Mouse (Mus musculus): Measurements from ENCODE around the gene C1qtnf2. TPM values are rescaled to one million over a fixed set of nuclear protein-coding genes. Genes with fewer than 3 reads are reported as not detected.

The C1qtnf2 gene
- total and polyA plus RNA-seq, 3 experiments: not detected

DNA sequence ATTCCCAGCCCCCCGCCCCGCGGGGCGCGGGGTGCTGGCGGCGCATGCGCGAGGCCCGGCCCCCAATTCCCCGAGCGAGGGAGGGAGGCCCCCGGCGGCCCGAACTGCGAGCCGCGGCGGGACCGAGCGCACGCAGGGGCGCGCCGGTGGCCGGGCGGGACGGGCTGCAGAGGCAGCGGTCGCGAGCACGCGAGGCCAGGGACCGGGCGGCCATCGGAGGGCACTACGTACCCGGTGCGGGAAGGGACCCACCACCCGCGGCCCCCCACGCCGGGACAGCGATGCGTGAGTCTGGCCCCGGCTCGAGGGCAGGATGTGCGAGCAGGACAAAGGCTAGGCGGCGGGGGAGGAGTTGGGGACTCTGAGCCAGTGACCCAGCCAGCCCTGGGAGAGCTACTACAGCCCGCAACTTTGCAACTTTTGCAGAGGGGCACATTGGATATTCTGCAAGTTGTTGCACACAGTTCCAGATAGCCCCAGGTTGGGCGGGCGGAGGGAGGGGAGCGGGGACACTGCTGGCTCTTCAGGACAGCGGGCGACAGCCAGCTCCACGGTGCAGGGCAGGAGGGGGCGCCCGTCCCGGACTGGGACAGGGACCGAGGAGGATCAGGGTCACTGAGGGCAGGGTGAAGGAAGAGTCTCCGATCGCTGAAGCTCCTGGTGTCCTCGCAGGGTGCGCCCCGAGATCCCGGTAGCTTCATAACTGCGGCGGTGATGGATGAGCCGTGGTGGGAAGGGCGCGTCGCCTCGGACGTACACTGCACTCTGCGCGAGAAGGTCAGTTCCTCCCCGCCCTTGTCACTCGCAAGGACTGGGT, 54.8 kb downstream of the C1qtnf2 start, which contains the start of gene Ccnjl:
Ccnjl (plus strand) TSS at position 102 of the 817 bp plus-strand sequence.
- TF ChIP-seq HCFC1 (IDR thresholded peaks at IDR 0.05; ENCODE audit: low read depth, low read length) (no peak), E2F4 (IDR thresholded peaks at IDR 0.05; ENCODE audit: borderline replicate concordance, low read depth, low read length) (no peak), RAD21 (IDR thresholded peaks at IDR 0.05; ENCODE audit: low read depth, low read length) (no peak), MAFK (IDR thresholded peaks at IDR 0.05; ENCODE audit: borderline replicate concordance, low read depth, low read length) (no peak), ZKSCAN1 (IDR thresholded peaks at IDR 0.05; ENCODE audit: low read depth, low read length) (no peak), MAZ (IDR thresholded peaks at IDR 0.05; ENCODE audit: low read depth, low read length) (no peak), ZC3H11A (IDR thresholded peaks at IDR 0.05; ENCODE audit: low read depth, low read length) (no peak), KAT2A (conservative IDR thresholded peaks at IDR 0.05; ENCODE audit: low read depth, low read length) (no peak), RCOR1 (IDR thresholded peaks at IDR 0.05; ENCODE audit: low read depth, low read length) (no peak), NRF1 (IDR thresholded peaks at IDR 0.05; ENCODE audit: insufficient read depth, low read depth, low read length, poor library complexity, severe bottlenecking) (no peak), POLR2AphosphoS5 (IDR thresholded peaks at IDR 0.05; ENCODE audit: borderline replicate concordance, low read depth, low read length) (no peak), MEF2A (IDR thresholded peaks at IDR 0.05; ENCODE audit: extremely low read depth, insufficient replicate concordance, low read depth, low read length, poor library complexity, severe bottlenecking) (no peak)
- peaks cover 0 to 3% of the 10 kb centered on the region in 2 experiments; a peak in 1 of 4 replicates for H3K27me3 ChIP-seq (ENCODE audit: control insufficient read depth in 1 of 2, insufficient read depth in 2 of 2, low read length in 2 of 2)
- no peaks in the 10 kb centered on the region for H3K79me2 ChIP-seq (ENCODE audit: control insufficient read depth, insufficient read depth, low read length, poor library complexity)
- no peak within 1 kb of the TSS for H3K9ac ChIP-seq (ENCODE audit: control insufficient read depth, low read depth, low read length, poor library complexity, severe bottlenecking)
- no peaks in the 10 kb centered on the region for H3K9me3 ChIP-seq (replicated peaks; ENCODE audit: insufficient read depth, low read length)
- DNase-seq (ENCODE audit: low read depth, low spot score): no peak
- H3K27ac ChIP-seq (ENCODE audit: control insufficient read depth, low read depth, low read length): no peak within 1 kb of the TSS
- H3K36me3 ChIP-seq (ENCODE audit: control insufficient read depth in 1 of 2, insufficient read depth in 2 of 2, low read length in 2 of 2): no peaks in the 10 kb centered on the region
- no peaks in the 10 kb centered on the region for H3K4me1 ChIP-seq (ENCODE audit: control insufficient read depth in 1 of 2, insufficient read depth in 2 of 2, low read length in 2 of 2)
- no peak within 1 kb of the TSS for H3K4me3 ChIP-seq (ENCODE audit: control insufficient read depth in 1 of 2, insufficient read depth in 1 of 2, low read depth in 2 of 2, low read length in 2 of 2)

DNA sequence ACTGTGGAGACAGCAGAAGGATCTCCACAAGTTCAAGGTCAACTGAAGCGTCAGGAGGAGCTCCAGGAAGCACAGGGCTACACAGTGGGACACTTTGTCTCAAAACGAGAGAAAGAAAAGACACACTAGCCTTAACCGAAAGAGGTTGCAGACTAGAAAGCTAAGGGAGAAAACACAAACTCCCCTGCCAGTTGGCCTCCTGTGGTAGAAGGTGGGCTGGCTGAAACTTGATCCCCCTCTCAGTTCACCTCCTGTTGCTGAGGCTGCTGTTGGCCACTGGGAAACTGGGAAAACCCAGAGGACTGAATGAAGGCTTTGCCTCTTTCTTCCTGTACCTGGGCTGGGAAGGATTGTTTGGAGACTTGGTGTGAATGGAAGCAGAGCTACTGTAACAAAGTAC, 56.0 kb downstream of the C1qtnf2 start:
- H3K4me1 ChIP-seq (ENCODE audit: control insufficient read depth in 1 of 2, insufficient read depth in 2 of 2, low read length in 2 of 2): no peaks in the 10 kb centered on the region
- no peak for TF ChIP-seq JUND (IDR thresholded peaks at IDR 0.05; ENCODE audit: low read depth, low read length)
- no peak overlapping the region for H3K4me3 ChIP-seq (ENCODE audit: control insufficient read depth in 1 of 2, insufficient read depth in 1 of 2, low read depth in 2 of 2, low read length in 2 of 2)
- no peaks in the 10 kb centered on the region for H3K9me3 ChIP-seq (replicated peaks; ENCODE audit: insufficient read depth, low read length)
- H3K27me3 ChIP-seq (ENCODE audit: control insufficient read depth in 1 of 2, insufficient read depth in 2 of 2, low read length in 2 of 2): peaks cover 0 to 2% of the 10 kb centered on the region in 2 experiments; a peak in 1 of 4 replicates
- no peak overlapping the region for H3K27ac ChIP-seq (ENCODE audit: control insufficient read depth, low read depth, low read length)
- DNase-seq (ENCODE audit: low read depth, low spot score): no peak
- no peak overlapping the region for H3K9ac ChIP-seq (ENCODE audit: control insufficient read depth, low read depth, low read length, poor library complexity, severe bottlenecking)
- no peaks in the 10 kb centered on the region for H3K36me3 ChIP-seq (ENCODE audit: control insufficient read depth in 1 of 2, insufficient read depth in 2 of 2, low read length in 2 of 2)
- H3K79me2 ChIP-seq (ENCODE audit: control insufficient read depth, insufficient read depth, low read length, poor library complexity): no peaks in the 10 kb centered on the region

Measured in MEL (cell line).